Mouse (Mus musculus) erythroblast, embryonic 14.5 days (primary cell): ENCODE data around the gene Prpf40a.

ENCODE experiments used
- GATA1 ChIP-seq: IDR thresholded peaks from 2 replicates; pipeline ENCODE4 v1.6.1; 2012; ENCODE audit warnings: low read length, inconsistent platforms, mixed read lengths
- TAL1 ChIP-seq: IDR thresholded peaks from 3 replicates; pipeline ENCODE4 v1.6.1; 2012; ENCODE audit warnings: low read length, inconsistent platforms, mixed read lengths

DNA sequence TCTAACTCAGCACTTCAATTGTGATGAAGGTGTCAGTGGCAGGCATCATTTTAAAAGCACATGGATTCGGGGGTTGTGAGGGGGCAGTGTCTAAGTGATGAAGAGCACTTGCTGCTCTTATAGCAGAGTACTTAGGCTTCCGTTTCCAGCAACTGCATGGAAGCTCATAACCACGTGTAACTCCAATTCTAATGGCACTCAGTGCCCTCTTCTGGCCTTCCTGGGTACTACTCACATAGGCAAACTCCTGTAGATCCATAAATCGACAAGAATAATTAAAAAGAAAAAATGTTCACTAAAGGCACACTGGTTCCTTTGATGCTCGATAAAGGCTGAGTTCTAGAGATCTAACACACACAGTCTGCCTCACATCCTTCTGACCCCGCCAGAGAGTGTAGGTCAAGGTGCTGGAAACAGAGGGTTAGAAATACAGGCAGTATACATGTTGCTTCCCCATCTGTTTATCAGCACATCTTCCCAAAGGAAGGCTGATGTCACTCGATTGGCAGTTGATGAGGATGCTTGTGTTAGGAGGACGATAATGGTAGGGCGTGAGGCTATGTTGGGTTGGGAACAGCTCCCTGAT is 105.4 kb downstream of the Prpf40a start:
- TF ChIP-seq TAL1 (no peak), GATA1 (no peak)
